Mouse (Mus musculus): ENCODE data around the gene Gpr61.

DNA sequence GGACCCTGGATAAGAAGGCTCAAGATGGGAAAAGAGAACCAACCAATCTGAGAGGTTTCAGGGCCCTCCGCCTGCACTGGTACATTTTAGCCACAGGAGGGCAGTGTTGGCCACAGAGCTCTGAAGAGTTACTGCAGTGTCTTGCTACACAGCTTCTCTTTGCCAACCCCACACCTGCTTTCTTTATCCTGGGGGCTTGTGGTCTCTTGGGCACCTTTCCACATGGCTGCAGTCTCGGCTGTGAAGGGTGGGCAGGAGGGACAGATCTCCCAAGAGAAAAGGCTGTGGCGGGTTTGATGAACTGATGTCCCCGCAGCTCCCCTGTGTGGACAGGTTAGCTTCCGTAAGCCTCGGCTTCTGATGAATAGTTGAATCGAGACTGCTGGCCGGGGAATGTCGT lies 10.1 kb upstream of the Gpr61 start:
- TF ChIP-seq HCFC1 (IDR thresholded peaks at IDR 0.05; ENCODE audit: borderline replicate concordance, insufficient read depth, low read length), result no peak
- TF ChIP-seq ZNF384 (IDR thresholded peaks at IDR 0.05; ENCODE audit: low read depth, low read length), result no peak

All from ES-E14 (cell line).